Mouse (Mus musculus): ENCODE measurements around the gene Uts2r.
A peak's percentile ranks its signal among the peaks of the same experiment; 100 is the strongest.

Uts2r gene

DNA sequence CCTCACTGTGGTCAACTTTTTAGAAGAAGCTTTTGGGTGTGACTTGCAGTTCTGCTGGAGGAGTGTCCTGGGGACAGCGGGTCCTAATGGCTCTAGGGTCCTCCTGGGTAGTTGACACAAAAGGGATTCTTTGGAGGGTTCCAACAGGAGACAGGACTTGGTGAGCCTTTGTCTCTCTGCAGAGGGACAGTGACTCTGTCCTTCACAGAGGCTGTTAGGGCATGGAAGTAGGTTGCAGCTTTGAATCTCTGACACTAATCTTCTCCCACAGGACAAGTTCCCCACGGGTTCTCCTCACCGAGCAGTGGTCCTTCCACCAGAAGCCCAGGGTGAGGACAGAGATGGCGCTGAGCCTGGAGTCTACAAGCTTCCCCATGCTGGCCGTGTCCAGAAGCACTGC lies at the start of gene Uts2r:
Uts2r (plus strand) TSS at position 301 of the 400 bp plus-strand sequence.
- no peak for DNase-seq

- DNase-seq = no peak
These were observed 49.0 kb upstream of the Uts2r start for GRCm38 (mm10) chr11:121111051-121111450.

- DNase-seq = no peak
These were observed 48.5 kb upstream of the Uts2r start for GRCm38 (mm10) chr11:121111601-121112000.

GRCm38 (mm10) chr11:121112091-121112775 lies 47.8 kb upstream of the Uts2r start:
- DNase-seq = no peak

GRCm38 (mm10) chr11:121118106-121118505 lies 42.0 kb upstream of the Uts2r start:
- no peak for DNase-seq

DNA sequence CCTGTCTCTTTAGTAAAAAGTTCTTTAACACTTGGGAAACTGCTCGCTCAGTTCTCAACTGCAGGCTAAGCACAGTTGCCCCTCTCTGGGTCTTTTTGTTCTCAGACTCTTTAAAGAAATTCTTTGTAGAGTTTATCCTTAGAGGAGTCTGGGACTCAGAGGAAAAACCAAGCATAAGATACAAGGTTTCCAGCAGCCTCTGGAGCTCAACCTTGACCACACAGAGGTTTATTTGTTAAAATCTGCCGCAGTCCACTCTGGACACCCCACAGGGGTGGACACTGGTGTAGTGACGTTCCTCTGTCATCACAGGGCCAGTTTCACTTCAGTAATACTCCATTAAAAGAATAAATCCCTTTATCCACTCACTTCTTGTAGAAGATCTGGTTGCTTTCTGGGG lies 41.5 kb upstream of the Uts2r start, which contains the start of gene Tex19.2:
Tex19.2 (minus strand) TSS at position 101 of the 400 bp plus-strand sequence.
- DNase-seq = no peak

GRCm38 (mm10) chr11:121121151-121121550 lies 38.9 kb upstream of the Uts2r start:
- DNase-seq = no peak

DNA sequence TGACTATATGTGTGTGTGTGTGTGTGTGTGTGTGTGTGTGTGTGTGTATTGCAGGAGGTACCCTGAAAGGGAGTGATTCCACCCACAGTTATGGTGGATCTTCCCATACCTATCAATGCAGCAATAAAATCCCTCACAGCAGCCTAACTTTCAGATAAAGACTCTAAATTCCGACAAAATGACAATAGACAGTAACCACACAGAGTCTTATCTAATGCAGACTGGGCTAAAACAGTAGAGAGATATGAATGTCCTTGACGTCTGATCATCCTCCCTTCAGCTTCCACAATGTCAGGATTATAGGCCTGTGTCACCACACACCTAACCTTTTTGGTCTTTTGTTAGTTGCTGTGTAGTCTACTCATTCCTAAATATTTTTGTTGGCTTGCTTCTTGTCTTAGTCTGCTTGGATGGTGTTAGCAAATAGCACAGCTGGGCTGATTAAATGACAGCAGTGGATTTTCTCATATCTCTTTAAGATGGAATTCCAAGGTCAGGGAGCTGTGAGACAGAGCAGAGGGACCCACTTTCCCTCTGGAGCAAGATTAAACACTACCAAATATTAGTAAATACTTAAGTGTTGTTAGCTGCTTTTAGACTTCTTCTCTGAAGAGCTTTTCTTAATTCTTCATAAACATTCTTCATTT lies 37.9 kb upstream of the Uts2r start:
- no peak for DNase-seq

DNA sequence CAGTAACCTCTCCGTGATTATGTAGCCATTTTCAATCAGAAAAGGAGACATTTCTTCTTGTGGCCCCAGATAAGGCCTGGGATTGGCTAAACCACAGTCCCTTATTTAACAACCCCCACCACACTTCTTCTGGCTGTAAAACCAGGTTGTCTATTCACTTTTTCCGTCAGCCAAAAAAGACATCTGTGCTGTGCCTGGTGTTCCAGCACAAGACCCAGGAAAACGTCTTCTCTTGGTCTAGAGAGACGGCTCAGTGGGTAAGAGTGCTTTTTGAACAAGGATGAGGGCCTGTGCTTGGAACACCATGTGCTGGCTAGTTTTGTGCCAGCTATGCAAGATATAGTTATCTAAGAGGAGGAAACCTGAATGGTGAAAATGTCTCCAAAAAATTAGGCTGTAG lies 36.6 kb upstream of the Uts2r start:
- peak; percentile 16 for DNase-seq

- DNase-seq = no peak
These were observed 34.4 kb upstream of the Uts2r start for GRCm38 (mm10) chr11:121125522-121126172.

- DNase-seq = no peak
These were observed 33.7 kb upstream of the Uts2r start for GRCm38 (mm10) chr11:121126395-121126794.

DNA sequence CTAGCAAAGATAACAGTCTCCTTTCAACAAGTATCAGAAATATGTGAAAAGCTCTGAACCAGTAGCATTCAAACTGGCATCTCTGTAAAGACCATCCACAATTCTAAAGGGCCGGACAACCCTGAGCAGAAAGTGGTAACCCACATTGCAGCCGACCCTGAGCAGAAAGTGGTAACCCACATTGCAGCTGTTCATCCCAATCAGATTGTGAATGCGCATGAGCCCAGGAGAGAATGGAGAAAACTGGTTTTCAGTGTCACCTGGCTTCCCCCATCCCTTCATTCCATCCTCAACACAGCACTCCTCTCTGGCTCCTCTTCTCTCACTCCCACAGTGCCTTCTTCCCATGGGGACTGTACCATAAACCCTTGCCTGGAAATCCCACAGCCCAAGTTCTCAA lies 32.6 kb upstream of the Uts2r start:
- no peak for DNase-seq

DNA sequence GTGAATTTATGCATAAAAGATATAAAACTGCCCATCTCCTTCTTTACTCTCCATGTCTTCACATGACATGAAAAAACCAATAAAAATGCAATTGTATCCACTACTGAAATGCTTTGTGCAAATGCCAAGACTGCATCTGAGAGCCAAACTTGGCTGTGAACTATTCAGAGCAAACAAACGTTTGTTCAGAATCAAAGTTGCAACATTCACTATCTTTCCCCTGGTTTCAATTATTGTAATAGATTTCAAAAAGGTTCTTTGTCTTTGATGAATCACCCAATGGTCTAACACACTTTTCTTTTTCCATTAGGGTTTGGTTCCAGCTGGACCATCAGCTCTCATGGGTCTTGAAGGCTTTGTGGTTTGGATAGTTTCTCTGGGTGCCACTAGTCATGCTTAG lies 30.5 kb upstream of the Uts2r start:
- no peak for DNase-seq

GRCm38 (mm10) chr11:121134600-121134999 lies 25.5 kb upstream of the Uts2r start:
- no peak for DNase-seq

DNA sequence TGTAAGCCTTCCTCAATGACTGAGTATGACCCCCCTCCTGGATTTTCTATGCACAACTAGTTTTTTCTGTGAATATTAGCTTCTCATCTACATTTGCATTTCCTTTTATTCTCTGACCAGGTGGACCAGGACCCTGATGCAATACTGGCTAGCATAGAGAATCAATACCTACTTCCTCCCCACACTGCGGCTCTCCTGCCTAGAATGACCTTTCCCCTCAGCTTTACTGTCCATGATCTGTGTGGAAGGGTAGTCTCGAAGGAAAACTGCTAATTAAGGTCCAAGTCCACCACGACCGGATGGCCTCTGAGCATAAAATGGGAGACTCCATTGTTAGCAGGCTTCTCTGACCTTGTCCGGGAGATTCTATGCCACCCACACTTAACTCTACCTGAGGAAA lies 22.4 kb upstream of the Uts2r start:
- no peak for DNase-seq

- no peak for DNase-seq
These were observed 21.3 kb upstream of the Uts2r start for GRCm38 (mm10) chr11:121138732-121139131.

DNA sequence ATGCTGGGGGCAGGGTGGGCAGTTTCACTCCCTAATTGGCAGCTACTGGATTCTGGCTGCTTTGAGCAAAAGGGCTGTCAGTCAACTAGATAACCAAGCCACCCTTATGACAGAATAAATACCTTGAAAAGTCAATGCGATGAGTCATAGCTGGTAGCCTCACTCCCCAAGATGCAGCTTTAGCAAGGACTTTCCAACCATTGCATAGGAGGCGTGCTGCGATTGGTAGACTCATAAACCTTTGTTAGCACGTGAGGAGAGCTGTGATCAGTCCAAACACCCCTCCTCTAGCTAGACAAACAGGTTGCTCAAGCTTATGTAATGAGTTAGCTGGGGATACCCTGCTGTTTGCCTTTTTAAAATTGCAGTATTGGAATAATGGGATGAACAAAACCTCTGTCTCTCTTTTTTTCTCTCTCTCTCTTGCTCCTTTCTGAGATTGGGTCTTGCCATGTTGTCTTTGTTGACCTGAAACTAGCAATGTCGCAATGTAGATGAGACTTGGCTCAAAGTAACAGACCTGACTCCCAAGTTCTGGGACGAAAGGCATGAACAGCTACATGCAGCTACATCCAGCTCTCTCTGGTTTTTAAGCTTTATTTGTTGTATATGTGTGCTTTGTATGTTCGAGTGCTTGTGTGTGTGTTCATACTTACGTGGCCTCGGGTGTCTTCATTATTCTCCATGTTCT lies 16.6 kb upstream of the Uts2r start:
- DNase-seq = no peak

GRCm38 (mm10) chr11:121145865-121146264 lies 14.2 kb upstream of the Uts2r start, which contains the start of gene Tex19.1:
Gene Tex19.1, plus strand, starts transcription at chr11:121146143.
- no peak for DNase-seq

DNA sequence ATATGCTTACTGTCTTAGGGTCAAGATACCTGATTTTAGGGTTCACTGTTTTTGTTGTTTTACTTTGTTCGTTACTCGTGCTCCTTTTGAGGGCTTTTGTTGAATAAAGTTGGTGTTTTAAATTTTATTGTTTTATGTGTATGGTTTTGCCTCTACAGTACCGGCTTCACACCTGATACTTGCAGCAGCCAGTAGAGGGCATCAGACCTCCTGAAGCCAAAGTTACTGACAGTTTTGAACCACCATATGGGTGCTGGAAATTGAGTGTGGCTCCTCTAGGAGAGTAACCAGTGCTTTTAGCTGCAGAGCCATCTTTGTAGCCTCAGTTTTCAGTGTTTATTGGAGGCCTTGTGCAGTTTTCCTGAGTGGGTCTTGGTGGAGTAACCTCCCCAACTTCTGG lies 11.9 kb upstream of the Uts2r start:
- no peak for DNase-seq

DNA sequence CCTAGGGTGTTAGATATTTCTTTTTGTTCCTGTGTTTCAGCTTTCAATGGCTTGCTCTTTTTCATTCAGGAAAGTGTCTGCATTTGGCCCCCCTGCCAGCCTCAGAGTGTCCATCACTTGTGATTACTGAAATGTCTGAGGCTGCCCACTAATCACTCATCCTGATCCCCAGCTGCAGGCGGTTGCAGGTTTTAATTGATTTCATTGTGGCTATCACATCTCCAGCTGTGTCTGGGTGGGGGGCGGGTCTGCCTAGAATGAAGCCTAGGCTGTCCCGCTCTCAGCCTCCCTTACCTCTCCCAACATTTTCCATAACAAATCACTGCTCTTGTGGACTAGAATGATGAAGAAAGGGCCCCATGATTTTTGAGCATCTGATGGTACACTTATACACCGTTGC lies 5.9 kb upstream of the Uts2r start:
- DNase-seq = no peak

- no peak for DNase-seq
These were observed 3.6 kb upstream of the Uts2r start for GRCm38 (mm10) chr11:121156411-121156891.

DNA sequence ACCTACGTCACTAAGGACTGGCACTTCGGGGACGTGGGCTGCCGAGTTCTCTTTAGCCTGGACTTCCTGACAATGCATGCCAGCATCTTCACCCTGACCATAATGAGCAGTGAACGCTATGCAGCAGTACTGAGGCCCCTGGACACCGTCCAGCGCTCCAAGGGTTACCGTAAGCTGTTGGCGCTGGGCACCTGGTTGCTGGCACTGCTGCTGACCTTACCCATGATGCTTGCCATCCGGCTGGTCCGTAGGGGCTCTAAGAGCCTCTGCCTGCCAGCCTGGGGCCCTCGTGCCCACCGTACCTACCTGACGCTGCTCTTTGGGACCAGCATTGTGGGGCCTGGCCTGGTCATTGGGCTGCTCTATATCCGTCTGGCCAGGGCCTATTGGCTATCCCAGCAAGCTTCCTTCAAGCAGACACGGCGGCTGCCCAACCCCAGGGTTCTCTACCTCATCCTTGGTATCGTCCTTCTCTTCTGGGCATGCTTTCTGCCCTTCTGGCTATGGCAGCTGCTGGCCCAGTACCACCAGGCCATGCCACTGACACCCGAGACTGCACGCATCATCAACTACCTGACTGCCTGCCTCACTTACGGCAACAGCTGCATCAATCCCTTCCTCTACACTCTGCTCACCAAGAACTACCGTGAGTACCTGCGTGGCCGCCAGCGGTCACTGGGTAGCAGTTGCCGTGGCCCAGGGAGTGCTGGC lies 720 bp downstream of the Uts2r start:
- no peak for DNase-seq

- no peak for DNase-seq
These were observed 3.7 kb downstream of the Uts2r start for GRCm38 (mm10) chr11:121163751-121164150.
